Mouse (Mus musculus) CH12.LX (cell line): ENCODE measurements at regions not wholly inside any gene's neighbourhood (a gene's known extent, or its start where the extent isn't known, plus 50 kb on each side); places are given as distances from the start of the nearest gene placed in this dataset.

ENCODE experiments used
- DNase-seq: peaks from one replicate; pipeline ENCODE4 v3.0.0-alpha.2; 2013; ENCODE audit errors: extremely low read depth
- H3K27ac ChIP-seq: 2 replicates; pipeline ENCODE4 v1.5.1; 2012; ENCODE audit warnings: low read depth, mild to moderate bottlenecking, control low read depth, moderate library complexity; ENCODE audit not compliant: insufficient read depth
- H3K27me3 ChIP-seq: replicated peaks from 2 replicates; pipeline ENCODE3; 2012; ENCODE audit warnings: inconsistent platforms
- H3K36me3 ChIP-seq, 2 experiments: replicated peaks in 1 of 2; 2 replicates each; pipeline versions ENCODE3 to v1.6.1; 2012; ENCODE audit warnings: inconsistent platforms in 1 of 2, low read length in 1 of 2, mild to moderate bottlenecking in 1 of 2, mixed read lengths in 1 of 2, moderate library complexity in 1 of 2; ENCODE audit not compliant: control insufficient read depth in 1 of 2, insufficient read depth in 1 of 2
- H3K4me1 ChIP-seq, 2 experiments: 2 replicates each; pipeline ENCODE4 v1.6.1; 2012; ENCODE audit warnings: inconsistent platforms in 1 of 2, moderate library complexity in 1 of 2; ENCODE audit not compliant: insufficient read depth in 2 of 2, control insufficient read depth in 1 of 2
- H3K4me2 ChIP-seq: 2 replicates; pipeline ENCODE4 v1.6.1; 2012; ENCODE audit warnings: low read depth, mild to moderate bottlenecking, control low read depth; ENCODE audit not compliant: poor library complexity, insufficient read depth, severe bottlenecking
- H3K4me3 ChIP-seq, 3 experiments: fragments of 150-350 bp in 1 of 3; sonication (generic) in 1 of 3; replicated peaks in 1 of 3; 2 replicates each; pipeline versions ENCODE3 to v1.5.1; 2011 to 2012; ENCODE audit warnings: low read depth in 2 of 3, low read length in 2 of 3, mild to moderate bottlenecking in 2 of 3, moderate library complexity in 2 of 3, control low read depth in 1 of 3, improper control_type of control experiment in 1 of 3, inconsistent platforms in 1 of 3, mixed read lengths in 1 of 3; ENCODE audit not compliant: poor library complexity in 1 of 3
- H3K79me2 ChIP-seq: replicated peaks from 2 replicates; pipeline ENCODE4 v1.6.1; 2012; ENCODE audit warnings: mild to moderate bottlenecking, moderate library complexity; ENCODE audit not compliant: control insufficient read depth, poor library complexity, insufficient read depth, severe bottlenecking; ENCODE audit errors: extremely low read depth
- H3K9ac ChIP-seq: 2 replicates; pipeline ENCODE4 v1.6.1; 2012; ENCODE audit warnings: low read depth, mild to moderate bottlenecking, control low read depth, moderate library complexity; ENCODE audit not compliant: insufficient read depth
- H3K9me3 ChIP-seq: replicated peaks from 2 replicates; pipeline ENCODE3; 2012; ENCODE audit warnings: low read length, inconsistent platforms, mixed read lengths
- BHLHE40 ChIP-seq: IDR thresholded peaks from 2 replicates; pipeline ENCODE4 v1.6.1; 2011; ENCODE audit warnings: mild to moderate bottlenecking, low read depth, low read length, improper control_type of control experiment
- CHD1 ChIP-seq: IDR thresholded peaks from 2 replicates; pipeline ENCODE4 v1.6.1; 2012; ENCODE audit warnings: low read depth, low read length, improper control_type of control experiment, inconsistent platforms
- CHD2 ChIP-seq: IDR thresholded peaks from 2 replicates; pipeline ENCODE4 v1.6.1; 2011; ENCODE audit warnings: low read length, improper control_type of control experiment
- CTCF ChIP-seq, 2 experiments: IDR thresholded peaks in 1 of 2; conservative IDR thresholded peaks in 1 of 2; 2 replicates each; pipeline ENCODE4 v1.5.1; 2011 to 2012; ENCODE audit warnings: low read depth in 2 of 2, low read length in 2 of 2, improper control_type of control experiment in 1 of 2, inconsistent platforms in 1 of 2, mild to moderate bottlenecking in 1 of 2, moderate library complexity in 1 of 2
- ELF1 ChIP-seq: IDR thresholded peaks from 2 replicates; pipeline ENCODE4 v1.6.1; 2014; ENCODE audit warnings: low read depth, mild to moderate bottlenecking, inconsistent platforms, low read length, improper control_type of control experiment
- EP300 ChIP-seq: IDR thresholded peaks from 2 replicates; pipeline ENCODE4 v1.6.1; 2011; ENCODE audit warnings: low read length, improper control_type of control experiment
- ETS1 ChIP-seq: conservative IDR thresholded peaks from 2 replicates; pipeline ENCODE4 v1.6.1; 2012; ENCODE audit warnings: low read depth, mild to moderate bottlenecking, inconsistent platforms, low read length, improper control_type of control experiment, moderate library complexity
- GABPA ChIP-seq: IDR thresholded peaks from 2 replicates; pipeline ENCODE4 v1.6.1; 2012; ENCODE audit warnings: low read depth, low read length, improper control_type of control experiment, inconsistent platforms; ENCODE audit not compliant: insufficient replicate concordance
- HCFC1 ChIP-seq: IDR thresholded peaks from 2 replicates; pipeline ENCODE4 v1.6.1; 2012; ENCODE audit warnings: low read depth, mild to moderate bottlenecking, inconsistent platforms, low read length, improper control_type of control experiment
- IRF4 ChIP-seq: IDR thresholded peaks from 2 replicates; pipeline ENCODE4 v1.6.1; 2014; ENCODE audit warnings: low read depth, mild to moderate bottlenecking, inconsistent platforms, low read length, improper control_type of control experiment
- JUN ChIP-seq: IDR thresholded peaks from 2 replicates; pipeline ENCODE4 v1.6.1; 2011; ENCODE audit warnings: low read depth, mild to moderate bottlenecking, low read length, improper control_type of control experiment, moderate library complexity; ENCODE audit not compliant: insufficient read depth
- JUND ChIP-seq: conservative IDR thresholded peaks from 2 replicates; pipeline ENCODE4 v1.6.1; 2011; ENCODE audit warnings: low read depth, low read length, improper control_type of control experiment
- KAT2A ChIP-seq: IDR thresholded peaks from 2 replicates; pipeline ENCODE4 v1.6.1; 2012; ENCODE audit warnings: low read length, improper control_type of control experiment, inconsistent platforms; ENCODE audit not compliant: insufficient replicate concordance
- MAFK ChIP-seq: IDR thresholded peaks from 2 replicates; pipeline ENCODE4 v1.6.1; 2011; ENCODE audit warnings: low read length, improper control_type of control experiment; ENCODE audit not compliant: insufficient replicate concordance
- MAX ChIP-seq: IDR thresholded peaks from 2 replicates; pipeline ENCODE4 v1.6.1; 2011; ENCODE audit warnings: low read length, improper control_type of control experiment
- MAZ ChIP-seq: IDR thresholded peaks from 2 replicates; pipeline ENCODE4 v1.6.1; 2012; ENCODE audit warnings: low read depth, mild to moderate bottlenecking, inconsistent platforms, low read length, improper control_type of control experiment, moderate library complexity
- MEF2A ChIP-seq: IDR thresholded peaks from 2 replicates; pipeline ENCODE4 v1.6.1; 2014; ENCODE audit warnings: low read depth, mild to moderate bottlenecking, inconsistent platforms, low read length, improper control_type of control experiment, borderline replicate concordance
- MYC ChIP-seq: IDR thresholded peaks from 2 replicates; pipeline ENCODE4 v1.6.1; 2011; ENCODE audit warnings: low read depth, mild to moderate bottlenecking, improper control_type of control experiment, low read length
- NELFE ChIP-seq: IDR thresholded peaks from 2 replicates; pipeline ENCODE4 v1.6.1; 2011; ENCODE audit warnings: low read depth, low read length, improper control_type of control experiment
- PAX5 ChIP-seq: IDR thresholded peaks from 2 replicates; pipeline ENCODE4 v1.6.1; 2012; ENCODE audit warnings: low read length, inconsistent platforms, mixed read lengths
- POLR2A ChIP-seq: IDR thresholded peaks from 2 replicates; pipeline ENCODE4 v1.6.1; 2011; ENCODE audit warnings: low read depth, mild to moderate bottlenecking, improper control_type of control experiment, low read length
- RAD21 ChIP-seq: IDR thresholded peaks from 2 replicates; pipeline ENCODE4 v1.6.1; 2011; ENCODE audit warnings: low read depth, mild to moderate bottlenecking, low read length, improper control_type of control experiment, moderate library complexity
- RCOR1 ChIP-seq: conservative IDR thresholded peaks from 2 replicates; pipeline ENCODE4 v1.6.1; 2012; ENCODE audit warnings: low read depth, mild to moderate bottlenecking, inconsistent platforms, low read length, improper control_type of control experiment
- SIN3A ChIP-seq: IDR thresholded peaks from 2 replicates; pipeline ENCODE4 v1.6.1; 2012; ENCODE audit warnings: low read length, improper control_type of control experiment, inconsistent platforms
- SMC3 ChIP-seq: IDR thresholded peaks from 2 replicates; pipeline ENCODE4 v1.6.1; 2011; ENCODE audit warnings: low read depth, low read length, improper control_type of control experiment
- TBP ChIP-seq: conservative IDR thresholded peaks from 2 replicates; pipeline ENCODE4 v1.6.1; 2011; ENCODE audit warnings: low read depth, low read length, improper control_type of control experiment
- USF1 ChIP-seq: IDR thresholded peaks from 2 replicates; pipeline ENCODE4 v1.6.1; 2014; ENCODE audit warnings: low read depth, mild to moderate bottlenecking, inconsistent platforms, low read length, improper control_type of control experiment
- ZC3H11A ChIP-seq: IDR thresholded peaks from 2 replicates; pipeline ENCODE4 v1.6.1; 2012; ENCODE audit warnings: low read depth, mild to moderate bottlenecking, inconsistent platforms, low read length, improper control_type of control experiment
- ZKSCAN1 ChIP-seq: IDR thresholded peaks from 2 replicates; pipeline ENCODE4 v1.6.1; 2012; ENCODE audit warnings: low read depth, inconsistent platforms, low read length, improper control_type of control experiment, borderline replicate concordance
- ZMIZ1 ChIP-seq: IDR thresholded peaks from 2 replicates; pipeline ENCODE4 v1.6.1; 2012; ENCODE audit warnings: low read depth, mild to moderate bottlenecking, inconsistent platforms, low read length, improper control_type of control experiment
- ZNF384 ChIP-seq: IDR thresholded peaks from 2 replicates; pipeline ENCODE4 v1.6.1; 2012; ENCODE audit warnings: low read depth, low read length, improper control_type of control experiment, inconsistent platforms
- dilution Hi-C: fragments of 300-500 bp; cut with MboI; formaldehyde crosslinking; loops from 2 replicates; pipeline ENCODE4 v1.14.3; 2020; ENCODE audit warnings: low sequenced_read_pairs; ENCODE audit not compliant: extremely low pct_unique_long_range_greater_than_20kb, extremely low pct_ligation_motif_present
- in situ Hi-C: fragments of 300-500 bp; cut with MboI; formaldehyde crosslinking; loops from 3 replicates; pipeline ENCODE4 v1.14.3; 2019; ENCODE audit warnings: low sequenced_read_pairs, low pct_ligation_motif_present, low pct_unique_long_range_greater_than_20kb, mixed read lengths

DNA sequence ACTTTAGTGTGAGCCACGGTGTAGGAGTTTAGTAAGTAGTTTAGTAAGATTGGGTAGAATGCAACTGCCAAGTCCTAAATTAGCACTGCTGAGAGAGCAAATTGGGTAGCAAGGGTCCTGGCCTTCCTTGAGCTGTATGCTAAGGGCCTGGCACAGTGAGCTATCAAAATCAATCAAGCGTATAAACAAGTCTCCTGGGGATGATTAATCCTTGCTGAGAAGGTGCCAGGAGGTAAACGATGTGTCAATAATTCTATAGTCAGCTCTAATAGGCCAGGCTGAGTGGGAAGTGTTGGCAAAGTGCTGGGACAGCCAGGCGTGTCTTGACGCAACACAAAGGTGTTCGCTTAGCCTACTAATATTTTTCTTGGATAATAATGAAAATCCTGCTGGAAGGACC, 183.6 kb upstream of the Thbs1 start:
- H3K4me3 ChIP-seq: no peak overlapping the region
- H3K4me2 ChIP-seq: no peak overlapping the region
- dilution Hi-C loops (no loop called here), in situ Hi-C loops (no loop called here)
- no peak overlapping the region for H3K27ac ChIP-seq
- no peak for TF ChIP-seq SIN3A
- no peak for TF ChIP-seq JUND
- TF ChIP-seq MAFK: no peak
- TF ChIP-seq BHLHE40: no peak
- no peak for TF ChIP-seq ELF1
- TF ChIP-seq RAD21: no peak
- no peak for TF ChIP-seq ZC3H11A
- no peak for TF ChIP-seq IRF4
- no peak for TF ChIP-seq MEF2A
- no peak for TF ChIP-seq KAT2A
- no peak for TF ChIP-seq MYC
- no peak for TF ChIP-seq MAZ
- TF ChIP-seq SMC3: no peak
- TF ChIP-seq ZKSCAN1: no peak
- no peak for TF ChIP-seq NELFE
- TF ChIP-seq USF1: no peak
- TF ChIP-seq TBP: no peak
- H3K9ac ChIP-seq: no peak overlapping the region
- no peaks in the 10 kb centered on the region for H3K79me2 ChIP-seq
- no peaks in the 10 kb centered on the region for H3K27me3 ChIP-seq
- DNase-seq: no peak
- H3K36me3 ChIP-seq: no peaks in the 10 kb centered on the region
- no peaks in the 10 kb centered on the region for H3K9me3 ChIP-seq
- H3K4me1 ChIP-seq: no peaks in the 10 kb centered on the region

DNA sequence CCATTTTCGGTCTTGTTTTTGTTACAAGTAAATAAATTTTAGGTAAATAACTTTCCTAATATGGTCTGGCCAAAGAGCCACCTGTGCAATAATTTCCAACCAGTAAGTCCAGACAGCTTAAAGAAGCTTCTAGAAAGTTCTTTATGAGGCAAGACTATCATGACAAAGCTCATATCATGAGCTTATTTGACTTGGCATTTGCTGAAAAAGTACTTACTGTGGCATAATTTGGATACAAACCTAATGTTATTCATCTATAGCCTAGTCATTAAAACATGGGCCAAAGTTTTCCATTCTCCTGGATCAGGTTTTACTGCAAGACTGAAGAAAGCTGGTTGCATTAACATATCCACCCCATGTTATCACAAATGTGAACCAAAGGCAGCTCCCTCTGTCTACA, 182.1 kb upstream of the Thbs1 start:
- Histone ChIP-seq H3K4me3 (no peak overlapping the region), H3K4me2 (no peak overlapping the region), H3K36me3 (no peaks in the 10 kb centered on the region), H3K27me3 (no peaks in the 10 kb centered on the region), H3K9ac (no peak overlapping the region), H3K9me3 (no peaks in the 10 kb centered on the region), H3K79me2 (no peaks in the 10 kb centered on the region), H3K27ac (no peak overlapping the region), H3K4me1 (no peaks in the 10 kb centered on the region)
- TF ChIP-seq CHD2 (no peak), PAX5 (no peak), RCOR1 (no peak), MAFK (no peak), IRF4 (no peak), JUND (no peak), EP300 (no peak), ZMIZ1 (no peak), SIN3A (no peak), MAX (no peak), HCFC1 (no peak), GABPA (no peak), POLR2A (no peak), JUN (no peak), CTCF (conservative IDR thresholded peaks at IDR 0.05 in 1 of 2, IDR thresholded peaks at IDR 0.05 in 1 of 2; ENCODE audit: low read depth in 2 of 2, low read length in 2 of 2) (no peak), CHD1 (no peak), ZNF384 (no peak), TBP (no peak), ETS1 (no peak)
- dilution Hi-C loops: no loop called here
- DNase-seq: no peak
- in situ Hi-C loops: no loop called here
